Mouse (Mus musculus) forebrain, embryonic 13.5 days (tissue): ENCODE measurements around the gene Vdr. TPM values are rescaled to one million over a fixed set of nuclear protein-coding genes. Genes with fewer than 3 reads are reported as not detected.

ENCODE experiments used
- ATAC-seq: fragments of 200-750 bp; cut with Nextera tagmentation; 2 replicates; pipeline ENCODE4 v1.8.0; 2017
- H3K27ac ChIP-seq: fragments of 300-500 bp; sonication (generic); 2 replicates; pipeline ENCODE4 v1.5.1; 2015; ENCODE audit warnings: inconsistent platforms, mild to moderate bottlenecking, moderate library complexity
- H3K27me3 ChIP-seq: fragments of 300-500 bp; sonication (generic); 2 replicates; pipeline ENCODE4 v1.6.1; 2015; ENCODE audit warnings: mild to moderate bottlenecking, inconsistent platforms
- H3K36me3 ChIP-seq: fragments of 300-500 bp; sonication (generic); 2 replicates; pipeline ENCODE4 v1.6.1; 2015; ENCODE audit warnings: mild to moderate bottlenecking, inconsistent platforms; ENCODE audit not compliant: poor library complexity, severe bottlenecking
- H3K4me1 ChIP-seq: fragments of 300-500 bp; sonication (generic); 2 replicates; pipeline ENCODE4 v1.6.1; 2015; ENCODE audit warnings: inconsistent platforms
- H3K4me2 ChIP-seq: fragments of 300-500 bp; sonication (generic); 2 replicates; pipeline ENCODE4 v1.6.1; 2015; ENCODE audit warnings: inconsistent platforms, mild to moderate bottlenecking, moderate library complexity
- H3K4me3 ChIP-seq: fragments of 300-500 bp; sonication (generic); 2 replicates; pipeline ENCODE4 v1.5.1; 2015; ENCODE audit warnings: mild to moderate bottlenecking, inconsistent platforms
- H3K9ac ChIP-seq: fragments of 300-500 bp; sonication (generic); 2 replicates; pipeline ENCODE4 v1.6.1; 2015; ENCODE audit warnings: mild to moderate bottlenecking, inconsistent platforms
- H3K9me3 ChIP-seq: fragments of 300-500 bp; sonication (generic); replicated peaks from 2 replicates; pipeline ENCODE4 v1.6.1; 2016; ENCODE audit warnings: inconsistent platforms
- WGBS: fragments of 180-500 bp; shearing (Covaris S2); methylation state at CpG from one replicate; pipeline ENCODE4 v1.1.7; 2015; 5-methylcytosine and 5-hydroxymethylcytosine counted together
- polyA plus RNA-seq: library from polyadenylated mRNA; unstranded; fragments of >200 nt; fragmentation: Nextera tagmentation; extraction: Ambion mirVana; gene quantifications from 2 replicates; pipeline ENCODE4 v1.2.1, GENCODE M21; 2015

The Vdr gene
- polyA plus RNA-seq, 1 experiment from 2014 or later, result not detected

- H3K27ac ChIP-seq, result no peak overlapping the region
- 77% methylated on average over 16 of the region's 16 CpGs for WGBS
- H3K36me3 ChIP-seq, result no peaks in the 10 kb centered on the region
- H3K9ac ChIP-seq, result no peak overlapping the region
- H3K4me2 ChIP-seq, result no peak overlapping the region
- ATAC-seq, result no peak
- H3K4me3 ChIP-seq, result no peak overlapping the region
- 0 out of 2 replicates have a peak, but pooled peaks cover 8% of the 10 kb centered on the region for H3K4me1 ChIP-seq
- H3K9me3 ChIP-seq, result no peaks in the 10 kb centered on the region
- H3K27me3 ChIP-seq, result no peaks in the 10 kb centered on the region
Measured at GRCm38 (mm10) chr15:97896861-97897654, 13.4 kb downstream of the Vdr start.

GRCm38 (mm10) chr15:97896347-97896746 lies 14.1 kb downstream of the Vdr start:
- H3K9me3 ChIP-seq, result no peaks in the 10 kb centered on the region
- WGBS, result 87% methylated on average over 9 of the region's 9 CpGs
- no peak for ATAC-seq
- H3K4me3 ChIP-seq, result no peak overlapping the region
- no peak overlapping the region for H3K4me2 ChIP-seq
- H3K4me1 ChIP-seq, result 0 out of 2 replicates have a peak, but pooled peaks cover 8% of the 10 kb centered on the region
- H3K36me3 ChIP-seq, result no peaks in the 10 kb centered on the region
- no peaks in the 10 kb centered on the region for H3K27me3 ChIP-seq
- H3K9ac ChIP-seq, result no peak overlapping the region
- no peak overlapping the region for H3K27ac ChIP-seq

- H3K27ac ChIP-seq, result no peak overlapping the region
- H3K4me2 ChIP-seq, result no peak overlapping the region
- H3K9me3 ChIP-seq, result no peaks in the 10 kb centered on the region
- 0 out of 2 replicates have a peak, but pooled peaks cover 8% of the 10 kb centered on the region for H3K4me1 ChIP-seq
- 63% methylated on average over 12 of the region's 12 CpGs for WGBS
- H3K27me3 ChIP-seq, result no peaks in the 10 kb centered on the region
- H3K4me3 ChIP-seq, result no peak overlapping the region
- no peaks in the 10 kb centered on the region for H3K36me3 ChIP-seq
- no peak overlapping the region for H3K9ac ChIP-seq
- ATAC-seq, result no peak
Measured at GRCm38 (mm10) chr15:97895847-97896246, 14.6 kb downstream of the Vdr start.

- WGBS, result 77% methylated on average over 8 of the region's 8 CpGs
- H3K36me3 ChIP-seq, result no peaks in the 10 kb centered on the region
- H3K4me3 ChIP-seq, result no peak overlapping the region
- H3K9ac ChIP-seq, result no peak overlapping the region
- H3K4me1 ChIP-seq, result 0 out of 2 replicates have a peak, but pooled peaks cover 5% of the 10 kb centered on the region
- no peak overlapping the region for H3K4me2 ChIP-seq
- no peaks in the 10 kb centered on the region for H3K27me3 ChIP-seq
- H3K9me3 ChIP-seq, result no peaks in the 10 kb centered on the region
- no peak for ATAC-seq
- H3K27ac ChIP-seq, result no peak overlapping the region
Measured at GRCm38 (mm10) chr15:97892506-97892905, 17.9 kb downstream of the Vdr start.

GRCm38 (mm10) chr15:97890450-97890849 lies 20.0 kb downstream of the Vdr start:
- Histone ChIP-seq H3K36me3 (no peaks in the 10 kb centered on the region), H3K4me3 (no peak overlapping the region)
- 94% methylated on average over 10 of the region's 10 CpGs for WGBS

GRCm38 (mm10) chr15:97890017-97890416 lies 20.4 kb downstream of the Vdr start:
- no peak for ATAC-seq
- WGBS, result 55% methylated on average over 11 of the region's 11 CpGs
- H3K4me3 ChIP-seq, result no peak overlapping the region
- H3K27me3 ChIP-seq, result no peaks in the 10 kb centered on the region
- no peak overlapping the region for H3K9ac ChIP-seq
- H3K27ac ChIP-seq, result no peak overlapping the region
- no peaks in the 10 kb centered on the region for H3K4me1 ChIP-seq
- H3K9me3 ChIP-seq, result no peaks in the 10 kb centered on the region
- no peak overlapping the region for H3K4me2 ChIP-seq
- H3K36me3 ChIP-seq, result no peaks in the 10 kb centered on the region

More at GRCm38 (mm10) chr15:97890450-97890849, 20.0 kb downstream of the Vdr start:
- H3K9ac ChIP-seq, result no peak overlapping the region
- ATAC-seq, result no peak
- no peaks in the 10 kb centered on the region for H3K27me3 ChIP-seq
- no peak overlapping the region for H3K4me2 ChIP-seq
- no peaks in the 10 kb centered on the region for H3K9me3 ChIP-seq
- H3K4me1 ChIP-seq, result no peaks in the 10 kb centered on the region
- no peak overlapping the region for H3K27ac ChIP-seq

- ATAC-seq, result no peak
- Histone ChIP-seq H3K4me2 (no peak overlapping the region), H3K4me1 (no peaks in the 10 kb centered on the region), H3K4me3 (no peak overlapping the region), H3K36me3 (no peaks in the 10 kb centered on the region), H3K27ac (no peak overlapping the region), H3K9me3 (no peaks in the 10 kb centered on the region), H3K9ac (no peak overlapping the region), H3K27me3 (no peaks in the 10 kb centered on the region)
- 92% methylated on average over 10 of the region's 10 CpGs for WGBS
Measured at GRCm38 (mm10) chr15:97887541-97888016, 22.9 kb downstream of the Vdr start.

- 93% methylated on average over 8 of the region's 8 CpGs for WGBS
- no peaks in the 10 kb centered on the region for H3K4me1 ChIP-seq
- no peak overlapping the region for H3K27ac ChIP-seq
- H3K4me2 ChIP-seq, result no peak overlapping the region
- H3K4me3 ChIP-seq, result no peak overlapping the region
- H3K27me3 ChIP-seq, result no peaks in the 10 kb centered on the region
- H3K36me3 ChIP-seq, result no peaks in the 10 kb centered on the region
- no peak for ATAC-seq
- no peak overlapping the region for H3K9ac ChIP-seq
- H3K9me3 ChIP-seq, result no peaks in the 10 kb centered on the region
Measured at GRCm38 (mm10) chr15:97881423-97881822, 29.0 kb downstream of the Vdr start.

GRCm38 (mm10) chr15:97880441-97880840 lies 30.0 kb downstream of the Vdr start:
- 79% methylated on average over 9 of the region's 9 CpGs for WGBS
- Histone ChIP-seq H3K4me2 (no peak overlapping the region), H3K36me3 (no peaks in the 10 kb centered on the region), H3K4me3 (no peak overlapping the region), H3K27ac (no peak overlapping the region), H3K9ac (no peak overlapping the region), H3K4me1 (no peaks in the 10 kb centered on the region), H3K27me3 (no peaks in the 10 kb centered on the region), H3K9me3 (no peaks in the 10 kb centered on the region)
- no peak for ATAC-seq

- no peak for ATAC-seq
- no peak overlapping the region for H3K9ac ChIP-seq
- H3K4me1 ChIP-seq, result no peaks in the 10 kb centered on the region
- no peaks in the 10 kb centered on the region for H3K9me3 ChIP-seq
- H3K4me2 ChIP-seq, result no peak overlapping the region
- H3K27me3 ChIP-seq, result no peaks in the 10 kb centered on the region
- no peak overlapping the region for H3K4me3 ChIP-seq
- WGBS, result 72% methylated on average over 7 of the region's 7 CpGs
- no peak overlapping the region for H3K27ac ChIP-seq
- no peaks in the 10 kb centered on the region for H3K36me3 ChIP-seq
Measured at GRCm38 (mm10) chr15:97878696-97879328, 31.6 kb downstream of the Vdr start.

- no peaks in the 10 kb centered on the region for H3K4me1 ChIP-seq
- H3K4me2 ChIP-seq, result no peak overlapping the region
- no peak overlapping the region for H3K27ac ChIP-seq
- H3K9me3 ChIP-seq, result no peaks in the 10 kb centered on the region
- H3K36me3 ChIP-seq, result no peaks in the 10 kb centered on the region
- 84% methylated on average over 8 of the region's 8 CpGs for WGBS
- no peaks in the 10 kb centered on the region for H3K27me3 ChIP-seq
- H3K9ac ChIP-seq, result no peak overlapping the region
- no peak overlapping the region for H3K4me3 ChIP-seq
- no peak for ATAC-seq
Measured at GRCm38 (mm10) chr15:97875784-97876183, 34.6 kb downstream of the Vdr start.

- Histone ChIP-seq H3K9me3 (no peaks in the 10 kb centered on the region), H3K27ac (no peak overlapping the region), H3K4me2 (no peak overlapping the region), H3K4me3 (no peak overlapping the region), H3K36me3 (no peaks in the 10 kb centered on the region), H3K4me1 (no peaks in the 10 kb centered on the region), H3K9ac (no peak overlapping the region), H3K27me3 (no peaks in the 10 kb centered on the region)
- ATAC-seq, result no peak
- WGBS, result 81% methylated on average over 9 of the region's 9 CpGs
Measured at GRCm38 (mm10) chr15:97873717-97874116, 36.7 kb downstream of the Vdr start.
